Mouse (Mus musculus) heart, postnatal 0 days (tissue): ENCODE data around the gene Sesn1.

Source experiments
- CTCF ChIP-seq: IDR thresholded peaks from 2 replicates; pipeline ENCODE4 v1.5.1; 2016; ENCODE audit warnings: antibody characterized with exemption, control low read depth, low read depth
- EP300 ChIP-seq: IDR thresholded peaks from 2 replicates; pipeline ENCODE4 v1.6.1; 2016; ENCODE audit warnings: antibody characterized with exemption, low read depth

DNA sequence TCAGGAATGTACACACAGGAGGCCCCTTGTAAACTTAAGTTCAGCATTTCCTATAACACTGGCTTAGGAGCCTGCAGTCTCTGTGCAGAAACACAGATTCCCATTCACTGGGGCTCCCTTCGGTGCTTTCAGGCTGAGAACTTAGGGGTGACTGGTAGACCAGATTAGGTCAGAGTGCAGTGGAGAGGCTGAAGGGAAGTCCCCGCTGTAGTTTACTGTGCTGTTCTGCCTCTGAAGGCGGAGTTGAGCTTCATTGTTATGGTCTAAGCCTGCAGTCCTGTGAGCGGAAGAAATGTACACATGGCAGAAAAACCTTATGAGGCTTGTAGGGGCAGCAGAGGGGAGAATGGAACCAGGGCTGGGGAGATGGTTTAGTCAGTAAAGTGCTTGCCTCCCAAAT lies 29.2 kb downstream of the Sesn1 start:
- no peak for TF ChIP-seq EP300
- TF ChIP-seq CTCF, result no peak
